Mouse (Mus musculus) neural tube, embryonic 10.5 days (tissue): ENCODE measurements around the gene Zpr1.
"Not testable (repeated sequence)": the region's sequence is repeated elsewhere in the genome, so short reads cannot be mapped to it uniquely, and the experiment has no call there.

Experiments used
- DNase-seq: peaks from one replicate; pipeline ENCODE4 v3.0.0-alpha.2; 2017; ENCODE audit warnings: low spot score; ENCODE audit errors: extremely low spot score

The Zpr1 gene

GRCm38 (mm10) chr9:46259111-46259510 lies 13.8 kb upstream of the Zpr1 start:
- DNase-seq = no peak

DNA sequence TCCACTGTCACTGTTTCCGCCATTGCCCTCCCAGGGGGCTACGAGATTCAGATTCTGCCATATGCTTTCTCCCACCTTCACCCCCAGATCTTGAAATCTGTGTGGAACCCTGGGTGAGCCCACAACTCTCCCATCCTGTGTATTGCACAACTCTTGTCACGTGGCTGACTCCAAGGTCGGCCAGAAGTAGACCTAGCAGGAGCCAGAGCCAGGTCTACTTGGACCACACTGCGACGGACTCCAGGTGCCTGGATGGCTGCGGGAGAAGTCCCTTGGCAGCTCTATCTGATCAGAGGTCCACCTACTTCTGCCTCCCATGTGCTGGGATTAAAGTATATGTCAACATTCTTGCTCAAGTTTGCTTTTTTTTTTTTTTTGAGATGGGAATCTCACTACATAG lies 11.7 kb upstream of the Zpr1 start:
- no peak for DNase-seq

DNA sequence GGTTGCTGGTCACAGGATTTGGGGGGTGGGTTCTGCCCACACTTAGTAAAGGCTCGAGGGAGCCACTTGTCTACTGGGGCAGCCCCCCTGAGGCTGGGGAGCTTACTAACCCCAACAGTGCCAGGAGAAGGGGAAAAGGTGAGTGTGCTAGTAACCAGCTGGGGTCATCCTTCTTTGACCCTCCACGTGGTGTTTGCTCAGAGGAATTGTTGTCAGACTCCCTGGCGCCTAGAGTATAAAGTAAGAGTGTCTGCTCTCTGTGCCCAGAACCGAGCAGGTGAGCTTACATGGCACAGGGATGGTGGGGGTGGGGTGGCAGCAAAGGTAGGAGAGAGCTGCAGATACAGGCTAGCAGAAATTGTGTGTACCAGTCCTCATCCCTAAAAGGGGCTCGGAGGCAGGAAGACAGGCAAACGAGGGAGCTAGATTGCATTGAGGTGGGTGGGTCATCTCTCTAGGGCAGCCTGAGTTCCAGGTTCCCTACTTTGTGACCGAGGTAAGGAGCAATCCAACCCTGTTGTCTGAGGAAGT lies 4.5 kb upstream of the Zpr1 start, which contains the start of gene Apoa5:
Apoa5 (plus strand) TSS at position 291 of the 531 bp plus-strand sequence.
- no peak for DNase-seq

DNA sequence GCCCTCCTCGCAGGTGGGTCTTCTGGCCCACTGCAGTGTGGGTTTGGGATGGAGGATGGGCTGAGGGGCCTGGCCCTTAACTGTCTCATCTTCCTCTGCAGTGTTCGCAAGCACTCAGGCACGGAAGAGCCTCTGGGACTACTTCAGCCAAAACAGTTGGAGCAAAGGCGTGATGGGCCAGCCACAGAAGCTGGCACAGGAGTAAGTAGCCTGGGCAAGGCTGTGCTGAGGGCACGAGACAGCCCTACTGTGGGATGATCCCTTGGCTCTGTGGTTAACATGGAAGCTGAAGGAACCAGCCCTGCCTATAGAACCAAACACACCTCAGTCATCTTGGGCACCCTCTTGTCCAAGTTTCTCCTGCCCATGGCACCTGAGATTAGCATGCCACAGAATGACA lies 3.7 kb upstream of the Zpr1 start:
- no peak for DNase-seq

- no peak for DNase-seq
Measured at GRCm38 (mm10) chr9:46270782-46271181, 2.1 kb upstream of the Zpr1 start.

DNA sequence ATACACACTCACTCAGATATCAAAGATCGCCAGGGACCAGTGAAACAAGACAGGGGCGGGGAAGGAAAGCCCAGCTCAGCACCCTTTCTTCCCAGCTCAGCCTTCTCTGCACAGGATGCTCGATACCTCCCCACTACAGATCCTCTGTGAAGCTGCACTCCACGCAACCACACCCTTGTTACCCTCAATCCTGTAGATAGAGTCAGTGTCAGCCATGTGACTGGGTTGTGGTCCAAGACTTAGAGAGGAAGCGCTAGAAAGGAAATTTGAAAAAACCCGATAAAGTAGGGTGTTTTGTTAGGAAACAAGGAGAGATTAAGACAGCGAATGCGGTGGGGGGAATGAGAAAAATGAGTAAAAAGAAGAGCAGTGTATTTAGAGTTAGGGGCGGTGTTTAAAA lies 794 bp upstream of the Zpr1 start:
- no peak for DNase-seq

GRCm38 (mm10) chr9:46274494-46274893 lies 1.6 kb downstream of the Zpr1 start:
- DNase-seq = no peak

- DNase-seq = peak; percentile 90
Measured at GRCm38 (mm10) chr9:46282631-46283436, 10.0 kb downstream of the Zpr1 start, which contains the start of gene Bud13. TSS of gene Bud13 (plus strand) at chr9:46283008.

DNA sequence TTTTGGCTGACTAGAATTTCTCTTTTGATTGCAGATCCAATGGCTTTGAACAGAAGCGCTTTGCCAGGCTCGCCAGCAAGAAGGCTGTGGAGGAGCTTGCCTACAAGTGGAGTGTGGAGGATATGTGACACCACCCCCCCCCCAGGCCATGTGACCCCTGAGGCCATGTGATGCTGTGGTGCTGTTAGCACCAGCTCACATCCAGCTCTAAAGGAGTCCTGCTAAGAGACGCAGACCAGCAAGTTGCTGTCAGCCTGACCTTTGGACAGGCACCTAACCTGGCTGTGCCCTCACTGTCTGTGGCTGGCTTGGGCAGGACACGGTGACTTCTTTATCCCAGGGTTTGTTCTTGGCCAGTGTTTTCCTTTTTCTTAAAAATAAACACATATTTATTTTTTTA lies 25.5 kb downstream of the Zpr1 start:
- no peak for DNase-seq

- peak; percentile 62 for DNase-seq
Measured at GRCm38 (mm10) chr9:46302142-46302541, 29.3 kb downstream of the Zpr1 start.

DNA sequence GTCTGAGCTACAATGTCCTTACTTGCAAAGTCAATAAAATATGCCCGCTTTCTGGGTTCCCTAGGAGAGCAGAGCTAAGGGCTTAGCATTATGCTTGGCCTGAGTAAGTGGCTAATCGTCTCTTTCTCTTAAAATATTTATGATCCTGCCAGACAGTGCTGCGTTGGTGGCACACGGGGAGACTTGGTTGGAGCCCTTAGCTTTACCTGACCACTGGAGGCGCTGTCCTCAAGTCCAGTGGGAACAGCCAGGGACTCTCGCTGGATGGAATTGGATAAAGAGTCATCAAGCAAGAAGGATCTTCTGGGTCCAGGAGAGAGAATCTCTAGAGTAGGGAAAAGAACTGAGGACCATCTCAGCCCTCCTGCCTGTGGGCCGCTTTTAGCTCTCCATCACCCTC lies 36.3 kb downstream of the Zpr1 start:
- DNase-seq = no peak

GRCm38 (mm10) chr9:46314507-46314906 lies 41.6 kb downstream of the Zpr1 start:
- peak; percentile 79 for DNase-seq

- DNase-seq = no peak
Measured at GRCm38 (mm10) chr9:46314921-46315320, 42.1 kb downstream of the Zpr1 start.

GRCm38 (mm10) chr9:46315807-46316365 lies 43.0 kb downstream of the Zpr1 start:
- no peak for DNase-seq

DNA sequence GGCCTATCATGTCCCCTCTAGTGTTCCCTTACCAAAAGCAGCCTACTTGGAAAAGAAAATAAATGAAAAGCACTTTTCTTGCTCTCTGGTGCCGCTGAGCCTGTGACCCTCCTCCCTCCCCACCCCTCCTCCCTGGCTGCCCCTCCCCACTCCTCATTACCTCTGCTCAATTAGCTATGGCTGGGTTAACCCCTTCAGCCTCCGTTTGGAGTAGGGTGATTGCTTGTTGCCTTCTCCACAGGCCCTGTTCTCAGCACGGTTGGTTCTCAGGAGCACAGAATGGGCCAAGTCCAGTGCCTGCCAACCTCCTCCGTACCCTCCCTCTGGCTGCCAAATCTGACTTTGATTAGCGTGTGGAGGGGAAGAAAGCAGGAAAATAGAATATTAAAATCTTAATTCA lies 43.5 kb downstream of the Zpr1 start:
- DNase-seq = no peak

GRCm38 (mm10) chr9:46316909-46317308 lies 44.0 kb downstream of the Zpr1 start:
- no peak for DNase-seq

GRCm38 (mm10) chr9:46317957-46318356 lies 45.1 kb downstream of the Zpr1 start:
- DNase-seq = no peak

- DNase-seq = not testable (repeated sequence)
Measured at GRCm38 (mm10) chr9:46319886-46320285, 47.0 kb downstream of the Zpr1 start, which contains the start of gene 4931429L15Rik. TSS of gene 4931429L15Rik (minus strand) at chr9:46319986.

GRCm38 (mm10) chr9:46320461-46320860 lies 47.6 kb downstream of the Zpr1 start:
- DNase-seq = no peak

DNA sequence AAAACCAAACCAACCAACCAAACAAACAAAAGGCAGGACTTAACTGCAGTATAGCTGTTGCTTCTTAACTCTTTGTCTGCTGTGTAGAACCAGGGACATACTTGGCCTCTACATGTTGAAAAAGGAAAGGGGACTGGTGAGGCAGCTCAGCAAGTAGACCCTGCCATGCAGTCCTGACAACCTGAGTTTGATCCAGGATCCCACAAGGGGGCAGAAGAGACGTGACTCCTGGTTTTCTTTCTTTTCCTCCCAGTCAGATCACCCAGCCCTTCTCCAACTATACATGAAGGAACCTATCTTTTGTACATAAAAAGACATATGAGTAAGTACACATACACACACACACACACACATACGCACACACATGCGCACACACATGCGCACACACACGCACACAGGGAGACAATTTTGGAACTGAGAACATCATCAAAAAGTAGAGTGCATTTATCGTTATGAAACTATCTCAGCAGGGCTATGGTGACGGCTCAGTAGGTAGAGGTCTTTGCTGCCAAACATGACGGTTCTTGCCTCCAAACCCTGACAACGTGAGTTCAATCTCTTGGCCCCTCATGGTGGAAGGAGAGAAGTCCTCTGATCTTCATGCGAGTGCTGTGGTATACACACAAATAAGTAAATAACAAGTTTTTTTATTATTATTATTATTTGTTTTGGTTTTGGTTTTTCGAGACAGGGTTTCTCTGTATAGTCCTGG lies 54.0 kb downstream of the Zpr1 start:
- DNase-seq = no peak

DNA sequence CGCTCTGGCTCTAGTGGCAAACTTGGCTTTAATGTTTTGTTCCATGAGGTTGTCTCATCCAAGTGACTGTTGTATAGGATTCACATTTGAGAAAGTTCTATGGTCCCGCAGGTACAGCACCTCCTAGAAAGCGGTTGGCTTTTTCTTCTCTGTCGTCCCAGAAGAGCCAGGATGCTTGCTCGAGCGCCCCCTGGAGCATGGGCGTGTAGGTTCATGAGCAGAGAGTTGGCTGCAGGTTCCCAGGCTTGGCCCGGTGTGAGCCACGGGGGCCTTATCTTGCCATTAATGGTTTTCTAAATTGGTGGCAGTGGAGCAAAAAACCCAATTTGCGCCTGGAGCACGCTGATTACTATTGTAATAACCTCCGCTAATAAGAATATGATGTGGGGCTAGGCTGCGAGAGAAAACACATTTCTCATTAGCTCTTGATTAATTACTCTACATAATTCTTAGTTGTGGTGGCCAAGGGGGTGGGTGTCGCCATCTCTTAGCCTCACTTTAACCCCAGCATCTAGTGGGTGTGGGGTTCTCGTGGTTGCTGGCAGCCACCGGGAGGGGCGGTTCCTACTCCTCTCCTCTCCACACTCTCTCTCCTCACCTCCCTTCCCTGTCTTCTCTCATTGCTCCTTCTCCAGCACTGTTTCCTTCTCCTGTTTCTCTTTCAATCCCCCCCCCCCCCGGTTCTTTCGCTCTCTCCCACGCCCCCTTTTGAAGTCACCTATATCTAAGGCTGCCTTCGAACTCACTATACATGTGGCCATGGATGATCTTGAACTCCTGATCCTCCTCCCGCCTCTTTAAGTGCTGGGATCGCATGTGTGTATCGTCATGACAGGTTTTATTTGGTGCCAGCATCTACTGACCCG lies 55.1 kb downstream of the Zpr1 start:
- DNase-seq = no peak
